Mouse (Mus musculus) hindbrain, embryonic 11.5 days (tissue): ENCODE data around the gene Gcm2. TPM values are rescaled to one million over a fixed set of nuclear protein-coding genes. Genes with fewer than 3 reads are reported as not detected.

Source experiments
- ATAC-seq: fragments of 200-750 bp; cut with Nextera tagmentation; 2 replicates; pipeline ENCODE4 v1.8.0; 2017; ENCODE audit warnings: mild to moderate bottlenecking, moderate TSS enrichment, moderate library complexity; ENCODE audit not compliant: low FRiP score
- DNase-seq: peaks from one replicate; pipeline ENCODE4 v3.0.0-alpha.2; 2015; ENCODE audit warnings: low spot score
- H3K27ac ChIP-seq: fragments of 300-500 bp; sonication (generic); 2 replicates; pipeline ENCODE4 v1.5.1; 2014; ENCODE audit warnings: mild to moderate bottlenecking, low read depth, low read length
- H3K27me3 ChIP-seq: fragments of 300-500 bp; sonication (generic); 2 replicates; pipeline ENCODE4 v1.6.1; 2014; ENCODE audit warnings: mild to moderate bottlenecking, low read length, moderate library complexity, mixed read lengths; ENCODE audit not compliant: control insufficient read depth, insufficient read depth
- H3K36me3 ChIP-seq: fragments of 300-500 bp; sonication (generic); 2 replicates; pipeline ENCODE4 v1.6.1; 2014; ENCODE audit warnings: mild to moderate bottlenecking, low read length, moderate library complexity, mixed read lengths; ENCODE audit not compliant: control insufficient read depth, insufficient read depth
- H3K4me1 ChIP-seq: fragments of 300-500 bp; sonication (generic); replicated peaks from 2 replicates; pipeline ENCODE4 v1.6.1; 2014; ENCODE audit warnings: low read length, mixed read lengths; ENCODE audit not compliant: control insufficient read depth, insufficient read depth
- H3K4me2 ChIP-seq: fragments of 300-500 bp; sonication (generic); replicated peaks from 2 replicates; pipeline ENCODE4 v1.6.1; 2014; ENCODE audit warnings: mild to moderate bottlenecking, low read depth, low read length
- H3K4me3 ChIP-seq: fragments of 300-500 bp; sonication (generic); 2 replicates; pipeline ENCODE4 v1.5.1; 2014; ENCODE audit warnings: low read depth, low read length
- H3K9ac ChIP-seq: fragments of 300-500 bp; sonication (generic); 2 replicates; pipeline ENCODE4 v1.6.1; 2014; ENCODE audit warnings: low read depth, low read length
- H3K9me3 ChIP-seq: fragments of 300-500 bp; sonication (generic); 2 replicates; pipeline ENCODE4 v1.6.1; 2016; ENCODE audit warnings: low read length; ENCODE audit not compliant: control insufficient read depth
- WGBS: fragments of 180-500 bp; shearing (Covaris S2); extraction: QIAGEN DNeasy Blood & Tissue Kit; methylation state at CpG from one replicate; pipeline ENCODE4 v1.1.7; 2014; 5-methylcytosine and 5-hydroxymethylcytosine counted together
- polyA plus RNA-seq: library from polyadenylated mRNA; unstranded; fragments of >200 nt; fragmentation: Nextera tagmentation; extraction: Ambion mirVana; gene quantifications from 2 replicates; pipeline ENCODE4 v1.2.1, GENCODE M21; 2014

Gene Gcm2
- 0.14 TPM in 1 of 2 replicates, not detected in the other for polyA plus RNA-seq

DNA sequence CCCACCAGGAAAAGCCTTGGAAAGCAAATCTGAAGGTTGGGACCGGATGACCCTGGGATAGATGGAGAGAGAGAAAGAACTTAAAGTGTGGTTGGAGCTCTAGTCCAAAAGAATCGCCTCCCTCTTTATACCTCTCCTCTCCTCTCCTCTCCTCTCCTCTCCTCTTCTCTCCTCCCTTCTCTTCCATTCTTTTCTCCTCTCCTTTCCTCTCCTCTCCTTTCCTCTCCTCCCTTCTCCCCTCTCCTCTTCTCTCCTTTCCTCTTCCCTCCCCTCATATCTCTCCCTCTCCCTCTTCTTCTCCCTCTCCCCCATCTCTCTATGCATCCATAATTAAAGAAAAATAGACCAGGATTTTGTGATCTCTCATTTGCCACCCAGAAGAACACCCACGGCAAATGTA is at the start of gene Gcm2:
Gene Gcm2 (minus strand): TSS at position 101 of the 400 bp plus-strand sequence.
- 70% methylated on average over 3 of the region's 3 CpGs for WGBS
- H3K4me1 ChIP-seq: no peaks in the 10 kb centered on the region

GRCm38 (mm10) chr13:41158426-41158825 is 47.6 kb upstream of the Gcm2 start:
- H3K4me2 ChIP-seq: no peak overlapping the region
- no peak for DNase-seq
- H3K4me1 ChIP-seq: no peaks in the 10 kb centered on the region
- no peaks in the 10 kb centered on the region for H3K27me3 ChIP-seq
- H3K36me3 ChIP-seq: no peaks in the 10 kb centered on the region
- no peaks in the 10 kb centered on the region for H3K9me3 ChIP-seq
- H3K27ac ChIP-seq: no peak overlapping the region
- no peak overlapping the region for H3K4me3 ChIP-seq
- ATAC-seq: no peak
- WGBS: 66% methylated on average over 5 of the region's 5 CpGs
- H3K9ac ChIP-seq: no peak overlapping the region

More for the DNA sequence above, at the start of gene Gcm2:
- Histone ChIP-seq H3K4me2 (no peak within 1 kb of the TSS), H3K4me3 (no peak within 1 kb of the TSS), H3K27me3 (no peaks in the 10 kb centered on the region), H3K36me3 (no peaks in the 10 kb centered on the region), H3K9me3 (no peaks in the 10 kb centered on the region), H3K9ac (no peak within 1 kb of the TSS), H3K27ac (no peak within 1 kb of the TSS)
- DNase-seq (no peak), ATAC-seq (no peak)

DNA sequence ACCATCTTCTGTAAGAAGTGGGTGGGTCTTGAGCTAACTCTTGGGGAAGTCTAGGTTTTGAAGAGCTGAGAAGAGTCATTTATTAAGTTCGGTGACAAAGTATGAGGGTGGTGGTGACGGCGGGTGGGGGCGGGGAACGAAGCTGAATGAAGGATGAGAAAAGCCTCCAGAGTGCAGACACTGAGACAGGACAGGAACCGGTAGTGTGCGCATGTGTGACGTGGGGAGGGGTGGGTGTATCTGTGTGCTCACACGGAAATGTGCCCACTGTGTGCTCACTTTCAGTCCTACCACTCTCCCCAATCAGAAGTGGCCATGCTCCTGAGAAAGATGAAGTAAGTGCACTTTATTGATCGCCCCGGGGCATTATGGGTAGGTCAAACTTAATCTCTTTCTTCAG is 42.3 kb upstream of the Gcm2 start:
- 82% methylated on average over 11 of the region's 11 CpGs for WGBS
- Histone ChIP-seq H3K27ac (no peak overlapping the region), H3K36me3 (no peaks in the 10 kb centered on the region), H3K9me3 (no peaks in the 10 kb centered on the region), H3K9ac (no peak overlapping the region), H3K4me2 (no peak overlapping the region), H3K27me3 (no peaks in the 10 kb centered on the region), H3K4me1 (no peaks in the 10 kb centered on the region), H3K4me3 (no peak overlapping the region)
- no peak for DNase-seq
- no peak for ATAC-seq

- ATAC-seq: no peak
- Histone ChIP-seq H3K36me3 (no peaks in the 10 kb centered on the region), H3K4me1 (no peaks in the 10 kb centered on the region), H3K27ac (no peak overlapping the region), H3K27me3 (no peaks in the 10 kb centered on the region), H3K9ac (no peak overlapping the region), H3K4me2 (no peak overlapping the region), H3K4me3 (no peak overlapping the region), H3K9me3 (no peaks in the 10 kb centered on the region)
- DNase-seq: peak; percentile 76
- 83% methylated on average over 10 of the region's 10 CpGs for WGBS
These were observed 35.4 kb upstream of the Gcm2 start for GRCm38 (mm10) chr13:41146271-41146670.

- Histone ChIP-seq H3K4me1 (no peaks in the 10 kb centered on the region), H3K4me3 (no peak overlapping the region), H3K9ac (no peak overlapping the region), H3K9me3 (no peaks in the 10 kb centered on the region), H3K36me3 (no peaks in the 10 kb centered on the region), H3K27me3 (no peaks in the 10 kb centered on the region), H3K27ac (no peak overlapping the region), H3K4me2 (no peak overlapping the region)
- 61% methylated on average over 6 of the region's 6 CpGs for WGBS
- no peak for DNase-seq
- no peak for ATAC-seq
These were observed 34.7 kb upstream of the Gcm2 start for GRCm38 (mm10) chr13:41145433-41145970.

- WGBS: 10% methylated on average over 6 of the region's 6 CpGs
These were observed 24.1 kb upstream of the Gcm2 start for GRCm38 (mm10) chr13:41134901-41135300.

DNA sequence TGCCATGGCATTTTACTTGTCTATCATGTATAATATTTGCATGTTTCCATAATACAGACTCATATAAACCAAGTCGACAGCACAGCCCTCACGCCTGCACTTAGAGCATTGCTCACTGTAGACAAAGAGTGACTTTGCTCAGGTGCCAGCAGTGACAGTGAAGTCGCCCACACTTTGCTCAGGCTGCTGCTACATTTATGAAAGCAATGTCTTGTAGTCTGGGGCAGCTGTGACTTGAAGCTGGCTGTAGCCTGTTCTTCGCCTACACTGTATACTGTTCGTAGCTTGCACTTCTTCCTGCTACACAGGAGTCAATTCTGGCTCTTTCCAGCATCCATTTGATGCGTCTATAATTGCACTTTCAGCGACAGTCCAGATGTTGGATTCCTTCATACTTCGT is 18.2 kb upstream of the Gcm2 start:
- 90% methylated on average over 8 of the region's 8 CpGs for WGBS
- DNase-seq: no peak
- no peak overlapping the region for H3K4me3 ChIP-seq
- no peaks in the 10 kb centered on the region for H3K9me3 ChIP-seq
- no peak overlapping the region for H3K9ac ChIP-seq
- no peak for ATAC-seq
- no peak overlapping the region for H3K4me2 ChIP-seq
- H3K4me1 ChIP-seq: no peaks in the 10 kb centered on the region
- no peaks in the 10 kb centered on the region for H3K27me3 ChIP-seq
- no peak overlapping the region for H3K27ac ChIP-seq
- no peaks in the 10 kb centered on the region for H3K36me3 ChIP-seq

More at GRCm38 (mm10) chr13:41134901-41135300, 24.1 kb upstream of the Gcm2 start:
- DNase-seq (peak; percentile 89), ATAC-seq (no peak)
- Histone ChIP-seq H3K27ac (no peak overlapping the region), H3K4me3 (no peak overlapping the region), H3K4me2 (no peak overlapping the region), H3K9ac (no peak overlapping the region), H3K36me3 (no peaks in the 10 kb centered on the region), H3K4me1 (no peaks in the 10 kb centered on the region), H3K9me3 (no peaks in the 10 kb centered on the region), H3K27me3 (no peaks in the 10 kb centered on the region)

GRCm38 (mm10) chr13:41128326-41128725 is 17.5 kb upstream of the Gcm2 start:
- 88% methylated on average over 8 of the region's 8 CpGs for WGBS
- H3K9me3 ChIP-seq: no peaks in the 10 kb centered on the region
- no peak overlapping the region for H3K4me3 ChIP-seq
- DNase-seq: no peak
- H3K27me3 ChIP-seq: no peaks in the 10 kb centered on the region
- H3K4me2 ChIP-seq: no peak overlapping the region
- no peaks in the 10 kb centered on the region for H3K4me1 ChIP-seq
- H3K9ac ChIP-seq: no peak overlapping the region
- no peaks in the 10 kb centered on the region for H3K36me3 ChIP-seq
- ATAC-seq: no peak
- H3K27ac ChIP-seq: no peak overlapping the region

DNA sequence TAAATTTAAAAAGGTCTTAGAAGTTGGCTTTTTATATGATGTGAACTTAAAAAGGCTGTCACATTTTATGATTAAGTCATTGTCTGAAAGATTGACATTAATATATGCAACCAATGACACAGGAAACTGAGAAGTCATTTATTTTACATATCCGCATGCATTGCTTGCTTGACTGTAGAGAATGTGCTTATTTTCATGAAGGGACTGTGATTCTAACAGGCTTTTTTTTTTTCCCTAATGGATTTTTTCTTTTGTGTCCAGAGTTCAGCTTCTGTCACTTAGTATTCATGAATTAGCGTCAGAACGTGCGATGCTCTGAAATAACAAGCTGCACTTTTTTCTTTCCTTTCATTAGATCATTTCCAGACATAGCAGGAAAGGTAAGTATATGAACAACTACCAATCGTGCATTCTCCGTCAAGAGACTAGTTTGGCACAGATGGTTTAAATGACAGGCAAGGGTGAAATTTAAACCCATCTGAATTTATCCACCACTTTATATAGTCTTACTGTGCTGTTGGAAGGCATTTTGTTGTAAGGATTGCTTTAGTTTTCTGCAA is 12.9 kb upstream of the Gcm2 start:
- DNase-seq (no peak), ATAC-seq (no peak)
- Histone ChIP-seq H3K36me3 (no peaks in the 10 kb centered on the region), H3K27me3 (no peaks in the 10 kb centered on the region), H3K4me2 (no peak overlapping the region), H3K27ac (no peak overlapping the region), H3K9ac (no peak overlapping the region), H3K9me3 (no peaks in the 10 kb centered on the region), H3K4me1 (no peaks in the 10 kb centered on the region), H3K4me3 (no peak overlapping the region)
- WGBS: 76% methylated on average over 6 of the region's 6 CpGs
